Mouse (Mus musculus) erythroblast, embryonic 14.5 days (primary cell): ENCODE data around the gene Gucy2f.

ENCODE experiments used
- GATA1 ChIP-seq: IDR thresholded peaks from 2 replicates; pipeline ENCODE4 v1.6.1; 2012; ENCODE audit warnings: low read length, inconsistent platforms, mixed read lengths
- TAL1 ChIP-seq: IDR thresholded peaks from 3 replicates; pipeline ENCODE4 v1.6.1; 2012; ENCODE audit warnings: low read length, inconsistent platforms, mixed read lengths

DNA sequence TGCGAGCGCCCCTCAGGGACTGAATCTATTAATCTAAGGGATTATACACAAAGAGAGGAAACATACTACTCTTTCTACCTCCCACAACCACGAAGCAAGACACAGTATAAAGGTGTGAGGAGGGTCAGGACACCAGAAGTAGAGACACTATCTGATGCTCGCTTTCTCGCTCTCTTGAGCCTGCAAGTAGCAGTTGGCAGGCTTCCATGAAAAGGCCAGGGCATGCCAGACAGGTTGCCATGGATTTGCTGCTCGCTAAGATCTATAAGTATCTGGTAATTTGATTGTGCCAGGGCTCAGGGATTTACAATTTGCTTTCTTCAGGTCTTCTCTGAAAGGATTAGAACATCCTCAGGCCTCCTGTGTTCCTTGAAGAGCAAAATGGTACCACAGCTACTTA is 85.5 kb downstream of the Gucy2f start:
- no peak for TF ChIP-seq TAL1
- TF ChIP-seq GATA1, result no peak
